Mouse (Mus musculus) megakaryocyte-erythroid progenitor cell, adult 5-6 weeks (primary cell): Measurements from ENCODE around the gene Crym. TPM values are rescaled to one million over a fixed set of nuclear protein-coding genes. Genes with fewer than 3 reads are reported as not detected.

Experiments
- ATAC-seq: replicated peaks from 2 replicates; pipeline ENCODE4 v1.8.0; 2016; ENCODE audit warnings: mild to moderate bottlenecking, inconsistent platforms; ENCODE audit not compliant: severe bottlenecking, poor library complexity, low FRiP score, low TSS enrichment
- total RNA-seq, 2 experiments: library from RNA; stranded (forward) in 1 of 2; stranded (reverse) in 1 of 2; fragments of 200-1000, 215-1000 nt in 1 of 2; fragments of >200 nt in 1 of 2; fragmentation: Nextera tagmentation in 1 of 2; gene quantifications; 2 replicates each; pipeline ENCODE4 v1.2.3; 2014 to 2017

Crym gene
- total RNA-seq, 2 experiments from 2014 or later, result not detected

GRCm38 (mm10) chr7:120172188-120172700, 29.7 kb downstream of the Crym start:
- ATAC-seq, result no peak

- no peak for ATAC-seq
Observed at GRCm38 (mm10) chr7:120163581-120164251, 38.2 kb downstream of the Crym start.

GRCm38 (mm10) chr7:120158121-120158613, 43.7 kb downstream of the Crym start:
- ATAC-seq, result no peak

- no peak for ATAC-seq
Observed at GRCm38 (mm10) chr7:120157575-120158061, 44.3 kb downstream of the Crym start.

GRCm38 (mm10) chr7:120156841-120157409, 45.0 kb downstream of the Crym start:
- no peak for ATAC-seq

- ATAC-seq, result no peak
Observed at GRCm38 (mm10) chr7:120150898-120151297, 51.0 kb downstream of the Crym start.

- ATAC-seq, result no peak
Observed at GRCm38 (mm10) chr7:120150257-120150656, 51.7 kb downstream of the Crym start.

GRCm38 (mm10) chr7:120145191-120145590, 56.7 kb downstream of the Crym start, which contains the start of gene Zp2:
Gene Zp2 (minus strand): TSS chr7:120145291.
- no peak for ATAC-seq

GRCm38 (mm10) chr7:120142743-120143142, 59.2 kb downstream of the Crym start:
- no peak for ATAC-seq

Other genes starting within 250 kb of the Crym start
- not detected in 2 replicates for gene Dnah3, start 106.8 kb downstream of the Crym start, total RNA-seq (2014; fragmentation: Nextera tagmentation)
- gene Dnah3, start 106.8 kb downstream of the Crym start, total RNA-seq (2017), result not detected in 2 replicates
- gene Tmem159, start 99.8 kb downstream of the Crym start, total RNA-seq (2014; fragmentation: Nextera tagmentation), result 2.2 and 4.5 TPM in 2 replicates
- gene Tmem159, start 99.8 kb downstream of the Crym start, total RNA-seq (2017), result 0.88 and 2.6 TPM in 2 replicates
- gene Zp2, start 56.8 kb downstream of the Crym start, total RNA-seq (2014; fragmentation: Nextera tagmentation), result not detected in 2 replicates
- gene Zp2, start 56.8 kb downstream of the Crym start, total RNA-seq (2017), result not detected in 2 replicates
- gene Anks4b, start 28.3 kb downstream of the Crym start, total RNA-seq (2014; fragmentation: Nextera tagmentation), result not detected in 2 replicates
- not detected in 2 replicates for gene Anks4b, start 28.3 kb downstream of the Crym start, total RNA-seq (2017)
- gene Abca14, start 1.9 kb upstream of the Crym start, total RNA-seq (2014; fragmentation: Nextera tagmentation), result not detected in 2 replicates
- gene Abca14, start 1.9 kb upstream of the Crym start, total RNA-seq (2017), result not detected in 2 replicates
- gene Abca15, start 126.6 kb upstream of the Crym start, total RNA-seq (2014; fragmentation: Nextera tagmentation), result not detected in 2 replicates
- not detected in 2 replicates for gene Abca15, start 126.6 kb upstream of the Crym start, total RNA-seq (2017)
- not detected in 2 replicates for gene Abca16, start 207.5 kb upstream of the Crym start, total RNA-seq (2014; fragmentation: Nextera tagmentation)
- not detected in 2 replicates for gene Abca16, start 207.5 kb upstream of the Crym start, total RNA-seq (2017)